ENCODE assay signal across 8 mouse cellular contexts in genomic region chr9:14089791-14090256, GRCm38 (mm10).
DNase-seq lines count a peak whose midpoint lies in the region; ATAC-seq and TF ChIP-seq lines count a peak whose summit lies in the region.

No protein-coding gene starts in this region.

- 0 out of 2 replicates have a peak, but pooled peaks cover 5% of the 10 kb centered on the region for H3K27me3 ChIP-seq in heart, embryonic 10.5 days (ENCODE audit: insufficient read depth, poor library complexity, severe bottlenecking)
- H3K27me3 ChIP-seq in forebrain, embryonic 13.5 days: no peaks in the 10 kb centered on the region
- no peaks in the 10 kb centered on the region for H3K27me3 ChIP-seq in hindbrain, postnatal 0 days (ENCODE audit: insufficient read depth, low read length)

- H3K9me3 ChIP-seq in heart, embryonic 10.5 days: no peaks in the 10 kb centered on the region
- no peaks in the 10 kb centered on the region for H3K9me3 ChIP-seq in forebrain, embryonic 13.5 days (replicated peaks)
- no peaks in the 10 kb centered on the region for H3K9me3 ChIP-seq in hindbrain, postnatal 0 days (ENCODE audit: low read length)

- 68% methylated on average over 8 of the region's 8 CpGs for WGBS in heart, embryonic 10.5 days
- WGBS in forebrain, embryonic 13.5 days: 42% methylated on average over 8 of the region's 8 CpGs
- WGBS in hindbrain, postnatal 0 days: 22% methylated on average over 8 of the region's 8 CpGs

- H3K4me1 ChIP-seq in heart, embryonic 10.5 days: peaks cover 16% of the 10 kb centered on the region
- peaks cover 4% of the 10 kb centered on the region; the same call in 1 of the 2 replicates for H3K4me1 ChIP-seq in forebrain, embryonic 13.5 days
- H3K4me1 ChIP-seq in hindbrain, postnatal 0 days (ENCODE audit: insufficient read depth, low read length): no peaks in the 10 kb centered on the region

- H3K27ac ChIP-seq in heart, embryonic 10.5 days: no peak overlapping the region
- H3K27ac ChIP-seq in forebrain, embryonic 13.5 days: no peak overlapping the region
- H3K27ac ChIP-seq in hindbrain, postnatal 0 days: peak overlapping the region; percentile 2; the same call in 1 of the 2 replicates

- no peak for TF ChIP-seq CTCF in hindbrain, postnatal 0 days (IDR thresholded peaks at IDR 0.05; ENCODE audit: low read depth)

- peak; percentile 55 for ATAC-seq in forebrain, embryonic 13.5 days
- ATAC-seq in hindbrain, postnatal 0 days: peak; percentile 83

- no peak overlapping the region for H3K4me3 ChIP-seq in heart, embryonic 10.5 days
- no peak overlapping the region for H3K4me3 ChIP-seq in forebrain, embryonic 13.5 days
- no peak overlapping the region for H3K4me3 ChIP-seq in hindbrain, postnatal 0 days (ENCODE audit: low read length)

- H3K36me3 ChIP-seq in heart, embryonic 10.5 days: no peaks in the 10 kb centered on the region
- no peaks in the 10 kb centered on the region for H3K36me3 ChIP-seq in forebrain, embryonic 13.5 days (ENCODE audit: poor library complexity, severe bottlenecking)
- H3K36me3 ChIP-seq in hindbrain, postnatal 0 days (ENCODE audit: insufficient read depth, low read length): no peaks in the 10 kb centered on the region

- DNase-seq in heart, adult 11 months: peak; percentile 97
- DNase-seq in heart, embryonic 10.5 days (ENCODE audit: low spot score): no peak
- DNase-seq in NIH3T3 (ENCODE audit: low read depth): peak; percentile 51
- DNase-seq in hindbrain, postnatal 0 days (ENCODE audit: low spot score): peak; percentile 52
- DNase-seq in lung, postnatal 10 days: peak; percentile 47
- no peak for DNase-seq in liver
- DNase-seq in spleen, adult 12 weeks (ENCODE audit: low spot score): no peak

- H3K4me2 ChIP-seq in forebrain, embryonic 13.5 days: no peak overlapping the region
- no peak overlapping the region for H3K4me2 ChIP-seq in hindbrain, postnatal 0 days (ENCODE audit: low read depth, low read length)

- H3K9ac ChIP-seq in forebrain, embryonic 13.5 days: no peak overlapping the region
- no peak overlapping the region for H3K9ac ChIP-seq in hindbrain, postnatal 0 days (replicated peaks; ENCODE audit: low read length)

Comparison
In these comparisons a context has a peak if more than half of its experiments do, and no peak if none do; other contexts are left out.
1. DNase-seq: peak in heart, adult 11 months (single experiment), NIH3T3 (single experiment), hindbrain, postnatal 0 days (single experiment) and lung, postnatal 10 days (single experiment); none in heart, embryonic 10.5 days (single experiment), liver (single experiment) and spleen, adult 12 weeks (single experiment).